Mouse (Mus musculus) frontal cortex, adult 2 months (tissue): ENCODE results near the gene Tmem229b. TPM values are rescaled to one million over a fixed set of nuclear protein-coding genes. Genes with fewer than 3 reads are reported as not detected.
"Not testable (repeated sequence)": the region's sequence is repeated elsewhere in the genome, so short reads cannot be mapped to it uniquely, and the experiment has no call there.

Experiments used
- DNase-seq, 2 experiments: peaks; one replicate each; pipeline ENCODE4 v3.0.0; 2022; ENCODE audit warnings: low spot score in 1 of 2; ENCODE audit errors: extremely low spot score in 1 of 2
- polyA plus RNA-seq: library from polyadenylated mRNA; depleted of rRNA; stranded (reverse); fragments of >200 nt; gene quantifications from 2 replicates; pipeline ENCODE4 v1.2.3, GENCODE M21; 2012

Tmem229b gene
- polyA plus RNA-seq, 1 experiment, result 18.9 TPM

DNA sequence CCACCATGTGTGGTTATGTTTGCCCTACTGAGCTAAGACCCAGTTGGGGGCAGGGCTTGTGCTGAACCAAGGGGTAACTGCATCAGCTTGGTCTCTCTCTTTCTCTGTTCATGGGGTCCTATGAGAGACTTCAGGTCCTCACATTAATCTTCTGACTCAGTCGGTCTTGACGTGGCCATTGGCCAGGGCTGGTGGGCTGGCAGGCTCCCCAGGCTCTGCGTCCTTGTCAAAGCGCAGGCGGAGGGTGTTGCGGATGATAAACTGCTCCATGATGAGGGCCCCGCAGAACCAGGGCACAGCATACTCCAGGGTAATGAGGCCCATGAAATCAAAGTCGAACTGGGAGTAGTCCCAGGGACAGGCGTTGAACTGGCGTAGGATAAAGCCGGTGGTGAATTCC lies 42.9 kb downstream of the Tmem229b start:
- DNase-seq, result not testable (repeated sequence)

DNA sequence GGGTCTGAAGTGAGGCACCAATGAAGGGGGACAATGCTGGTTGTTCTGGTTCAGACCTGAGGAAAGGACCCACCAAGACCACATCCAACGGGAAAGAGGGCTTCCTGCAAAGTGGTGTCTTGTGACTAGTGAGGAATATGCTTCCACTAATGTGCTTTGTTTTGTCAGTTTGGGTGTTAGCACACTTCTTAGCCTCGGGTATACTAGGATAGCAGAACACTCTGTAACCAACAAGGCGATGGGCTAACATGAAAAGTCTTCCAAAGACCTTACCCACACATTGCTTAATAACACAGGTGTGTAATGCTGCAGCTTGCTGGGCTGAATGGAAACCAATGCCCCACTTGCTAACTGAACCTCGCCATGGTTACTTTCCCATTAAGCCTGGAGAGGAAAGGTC lies 51.0 kb downstream of the Tmem229b start:
- DNase-seq, result no peak

GRCm38 (mm10) chr12:78952484-78952883 lies 54.9 kb downstream of the Tmem229b start:
- DNase-seq, result peak in 1 of 2 experiments; percentile 10

GRCm38 (mm10) chr12:78952053-78952452 lies 55.4 kb downstream of the Tmem229b start:
- DNase-seq, result peak in 1 of 2 experiments; percentile 32

DNA sequence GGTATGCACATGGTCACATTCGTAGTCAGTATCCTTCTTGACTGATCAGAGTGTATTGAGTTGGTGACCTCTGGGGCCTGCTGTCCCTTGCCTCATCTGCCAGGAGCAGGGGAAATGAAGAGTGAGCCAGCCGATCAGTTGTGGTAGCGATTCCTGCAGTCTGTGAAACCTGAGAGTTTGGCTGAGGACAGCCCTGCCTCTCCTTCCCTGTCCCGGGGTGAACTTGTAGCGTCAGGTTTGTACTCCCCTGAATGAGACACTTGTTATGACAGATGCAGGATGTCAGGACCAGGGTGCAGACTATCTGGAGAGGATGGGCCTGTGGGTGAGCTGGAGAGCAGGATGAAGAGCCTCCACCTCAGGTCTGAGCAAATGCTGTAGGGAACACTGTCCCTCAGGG lies 59.8 kb downstream of the Tmem229b start:
- no peak for DNase-seq

- DNase-seq, result no peak
Measured at GRCm38 (mm10) chr12:78947161-78947560, 60.3 kb downstream of the Tmem229b start.

DNA sequence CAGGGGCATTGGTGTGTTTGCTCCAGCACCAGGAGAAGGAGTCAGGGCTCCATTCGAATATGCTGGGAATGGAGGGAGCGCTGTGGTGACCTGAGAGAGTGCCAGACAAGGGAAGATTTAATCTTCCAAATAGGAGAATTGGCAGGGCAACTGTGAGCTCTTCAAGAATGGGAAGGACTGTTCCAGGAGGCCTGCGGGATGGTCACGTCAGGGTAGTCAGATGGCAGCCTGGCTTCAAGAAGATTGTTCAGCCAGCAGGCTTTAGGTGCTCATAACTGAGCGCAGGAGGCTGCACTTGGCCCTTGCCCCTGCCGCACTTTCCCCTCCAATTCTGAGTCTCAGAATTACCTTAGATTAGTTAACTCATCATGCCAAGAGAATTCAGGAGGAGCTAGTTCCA lies 64.5 kb downstream of the Tmem229b start:
- no peak for DNase-seq

DNA sequence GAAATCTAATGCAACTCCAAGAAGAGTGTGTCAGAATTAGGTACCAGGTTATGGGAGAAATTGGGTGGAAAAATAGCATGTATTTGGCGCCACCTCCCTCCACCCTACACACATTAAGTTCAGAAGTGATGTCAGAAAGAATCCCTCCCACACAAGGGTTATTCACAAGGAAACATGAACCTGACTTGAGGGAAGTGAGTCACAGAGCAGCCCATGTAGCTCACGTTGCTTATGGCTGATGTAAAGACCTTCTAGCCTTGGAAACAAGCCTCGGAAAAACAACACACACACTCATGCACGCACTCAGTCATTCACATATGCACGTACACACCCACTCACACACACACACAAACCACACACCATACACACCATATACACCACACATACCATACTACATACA lies 67.3 kb downstream of the Tmem229b start:
- DNase-seq, result no peak

DNA sequence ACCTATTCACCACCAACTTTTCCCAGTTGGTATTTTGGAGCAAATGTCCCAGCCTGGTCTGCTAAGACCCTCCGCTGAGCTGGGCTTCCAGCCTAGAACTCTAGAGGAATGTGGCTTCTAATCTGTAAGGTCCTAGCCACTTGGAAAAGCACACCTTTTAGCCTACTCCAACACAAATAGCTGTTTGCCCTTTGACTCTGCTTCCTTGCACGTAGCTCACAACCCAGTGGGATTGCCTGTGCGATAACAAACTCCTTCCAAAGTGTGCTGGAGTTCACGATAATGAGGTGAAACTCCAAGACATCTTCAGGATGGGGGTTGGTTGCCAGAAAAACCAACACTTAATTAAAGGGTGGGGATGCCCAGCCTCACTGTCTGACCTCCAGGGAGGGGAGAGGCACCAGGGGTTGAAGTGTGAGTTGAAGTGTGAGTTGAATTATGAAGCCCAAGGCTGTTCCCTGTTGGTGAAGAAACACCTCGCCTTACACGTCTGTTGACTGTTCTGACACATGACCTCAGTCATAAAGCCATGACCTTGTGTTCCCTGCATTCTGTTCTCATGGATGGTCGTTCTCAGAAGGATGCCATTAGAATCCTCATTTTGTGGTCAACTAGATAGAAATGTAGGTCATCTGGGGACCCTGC lies 67.9 kb downstream of the Tmem229b start:
- no peak for DNase-seq

GRCm38 (mm10) chr12:78936494-78936893 lies 70.9 kb downstream of the Tmem229b start:
- DNase-seq, result no peak

DNA sequence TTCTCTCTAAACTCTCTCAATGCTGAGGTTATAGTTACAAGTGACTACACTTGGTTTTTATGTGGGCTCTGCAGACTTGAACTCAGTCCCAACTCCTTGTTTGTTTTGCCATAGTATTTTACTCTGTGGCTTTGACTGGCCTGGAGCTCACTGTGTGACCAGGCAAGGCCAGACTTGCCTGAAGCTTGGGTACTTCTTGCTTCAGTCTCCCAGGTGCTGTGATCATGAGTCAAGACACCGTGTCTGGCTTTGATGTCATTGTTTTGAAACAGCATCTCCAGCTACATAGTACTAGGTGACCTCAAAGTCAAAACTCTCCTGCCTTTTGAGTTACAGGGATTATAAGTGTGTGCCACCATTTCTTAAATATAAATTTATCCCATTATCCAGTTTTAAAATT lies 77.5 kb downstream of the Tmem229b start:
- DNase-seq, result no peak

DNA sequence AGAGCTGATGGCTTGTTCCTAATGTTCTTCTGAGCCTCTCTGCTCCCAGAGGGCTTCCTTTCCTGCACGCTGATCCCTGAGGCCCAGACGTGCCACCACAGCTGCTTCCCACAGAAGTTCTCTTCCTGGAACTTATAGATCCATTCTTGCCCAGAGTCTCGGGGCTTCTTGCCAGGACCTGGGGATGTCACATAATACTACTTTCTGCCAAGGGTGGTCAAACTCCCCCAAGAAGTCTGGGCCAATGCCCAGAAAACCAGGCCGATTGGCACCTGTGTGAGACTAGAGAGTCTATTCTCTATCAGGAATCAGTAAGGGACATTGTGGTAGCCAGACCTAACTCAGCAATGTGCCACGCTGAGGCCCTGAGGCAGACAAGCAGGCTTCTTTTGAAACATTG lies 80.1 kb downstream of the Tmem229b start:
- DNase-seq, result no peak

- peak; percentile 8 to 30 for DNase-seq
Measured at GRCm38 (mm10) chr12:78923539-78924189, 83.8 kb downstream of the Tmem229b start.

- DNase-seq, result not testable (repeated sequence)
Measured at GRCm38 (mm10) chr12:78922977-78923376, 84.5 kb downstream of the Tmem229b start.

GRCm38 (mm10) chr12:78922058-78922457 lies 85.4 kb downstream of the Tmem229b start:
- DNase-seq, result no peak

GRCm38 (mm10) chr12:78921421-78921820 lies 86.0 kb downstream of the Tmem229b start:
- no peak for DNase-seq

GRCm38 (mm10) chr12:78919079-78919712 lies 88.2 kb downstream of the Tmem229b start:
- DNase-seq, result peak; percentile 78 to 90

DNA sequence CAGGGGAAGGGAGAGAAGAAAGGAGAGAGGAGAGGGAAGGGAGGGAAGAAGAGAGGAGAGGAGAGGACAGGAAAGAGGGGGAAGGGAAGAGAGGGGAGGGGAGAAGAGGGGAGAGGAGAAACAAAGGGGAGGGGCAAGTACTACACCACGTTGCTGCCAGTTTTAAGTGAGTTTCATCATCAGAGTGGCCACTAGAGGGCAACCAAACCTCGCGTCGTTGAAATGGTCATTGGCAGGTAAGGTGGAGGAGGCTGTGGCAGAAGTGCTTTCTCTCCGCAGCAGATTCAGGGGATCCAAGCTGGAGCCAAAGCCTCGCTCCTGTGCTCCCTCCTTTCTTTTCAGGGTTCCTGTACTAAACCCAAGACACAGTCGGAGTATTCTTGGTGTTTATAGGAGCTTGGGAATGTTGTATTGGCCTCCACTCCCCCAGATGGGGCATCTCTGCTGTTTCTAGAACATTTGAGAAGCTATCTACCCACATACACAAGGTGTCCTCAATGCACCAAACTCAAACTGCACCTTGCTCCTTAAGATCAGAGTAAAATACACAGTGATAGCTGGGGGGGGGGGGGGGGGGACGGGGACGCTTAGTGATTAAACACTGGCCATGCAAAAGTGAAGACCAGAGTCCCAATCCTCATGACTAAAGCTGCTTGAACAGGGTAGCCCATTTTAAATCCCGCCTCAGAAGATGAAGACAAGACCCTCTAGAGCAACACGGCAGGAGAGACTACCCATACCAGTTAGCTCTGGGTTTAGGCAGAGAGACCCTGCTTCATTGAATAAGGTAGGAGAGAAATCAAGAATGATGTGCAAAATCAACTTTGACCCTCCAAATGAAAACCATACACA lies 89.0 kb downstream of the Tmem229b start:
- DNase-seq, result peak; percentile 72 to 92

- DNase-seq, result no peak
Measured at GRCm38 (mm10) chr12:78916278-78916677, 91.1 kb downstream of the Tmem229b start.

DNA sequence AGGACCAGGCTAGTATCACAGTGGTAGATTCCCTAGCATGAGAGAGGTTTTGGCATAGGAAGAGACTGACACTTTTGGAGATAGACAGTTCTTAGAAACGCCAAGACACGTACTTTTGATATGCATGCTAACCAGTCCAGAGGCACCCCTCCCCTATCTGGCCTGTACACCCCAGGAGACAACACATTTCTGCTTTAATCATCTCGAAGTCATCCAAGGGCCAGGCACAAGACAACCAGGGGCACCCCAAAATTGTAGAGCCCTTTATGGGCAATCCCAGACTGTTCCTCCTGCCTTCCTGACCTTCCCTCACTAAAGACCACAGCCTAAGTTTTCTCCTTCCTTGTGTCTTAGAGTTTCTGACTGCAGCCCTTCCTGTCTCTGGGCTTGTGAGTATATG lies 91.9 kb downstream of the Tmem229b start:
- DNase-seq, result no peak

DNA sequence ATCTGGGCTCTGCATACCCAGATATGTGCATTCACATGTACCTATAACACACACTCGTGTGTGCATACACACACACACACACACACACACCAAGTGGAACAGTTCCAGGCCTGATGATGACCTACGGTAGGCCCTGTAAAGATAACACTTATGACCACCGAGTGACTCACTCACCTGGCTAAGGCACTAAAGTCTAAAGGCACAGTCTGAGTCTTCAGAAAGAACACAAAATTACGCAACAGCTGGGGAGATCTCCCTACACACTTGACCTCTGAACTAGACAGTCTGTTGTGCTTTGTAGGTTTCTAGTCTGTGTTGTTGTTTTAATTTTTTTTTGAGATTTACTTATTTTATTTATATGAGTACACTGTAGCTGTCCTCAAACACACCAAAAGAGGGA lies 93.0 kb downstream of the Tmem229b start:
- no peak for DNase-seq
